Mouse (Mus musculus): Measurements from ENCODE around the gene Thtpa. TPM values are rescaled to one million over a fixed set of nuclear protein-coding genes. Genes with fewer than 3 reads are reported as not detected.

The Thtpa gene
- total and polyA plus RNA-seq, 3 experiments = 3.7 to 17.1 (median 16.3) TPM

DNA sequence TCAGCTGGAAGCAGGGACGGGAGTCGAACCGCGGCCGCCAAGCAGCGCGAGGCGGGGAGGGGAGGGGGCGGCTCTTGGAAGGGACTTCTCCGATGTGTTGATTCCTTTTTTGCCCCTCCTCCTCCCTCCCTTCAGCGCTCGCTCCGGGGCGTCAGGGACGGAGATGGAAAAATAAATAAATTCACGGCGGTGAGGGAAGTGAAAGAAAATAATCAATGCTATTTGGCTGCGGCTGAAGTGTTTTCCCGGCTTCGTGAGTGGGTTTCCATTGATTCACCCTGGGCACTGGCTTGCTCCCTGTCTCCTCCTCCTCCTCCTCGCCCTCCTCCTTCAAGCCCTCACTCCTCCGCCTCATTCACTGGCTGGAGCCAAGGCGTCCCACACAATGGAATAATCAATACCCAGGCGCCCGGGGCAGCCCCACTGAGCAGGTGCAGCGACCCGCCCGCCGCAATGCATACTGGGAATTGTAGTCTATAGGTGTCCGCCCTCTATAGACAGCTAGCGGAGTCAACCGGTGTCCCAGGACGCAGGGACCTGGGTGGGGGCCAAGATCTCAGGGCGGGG, 2.5 kb upstream of the Thtpa start, which contains the start of gene Zfhx2:
Zfhx2 (minus strand) TSS at position 314 of the 567 bp plus-strand sequence.
- TF ChIP-seq GATA1 (IDR thresholded peaks at IDR 0.05; ENCODE audit: borderline replicate concordance, low read length) (no peak), POLR2AphosphoS5 (IDR thresholded peaks at IDR 0.05; ENCODE audit: insufficient replicate concordance, low read depth, low read length) (no peak), TAL1 (conservative IDR thresholded peaks at IDR 0.05; ENCODE audit: low read depth, low read length) (no peak), CTCF (IDR thresholded peaks at IDR 0.05; ENCODE audit: low read depth, low read length) (no peak), GATA2 (IDR thresholded peaks at IDR 0.05; ENCODE audit: borderline replicate concordance, low read depth, low read length) (no peak)
- Histone ChIP-seq H3K4me1 (ENCODE audit: insufficient read depth, low read depth, low read length) (peaks cover 49% of the 10 kb centered on the region), H3K9me3 (replicated peaks) (no peaks in the 10 kb centered on the region), H3K36me3 (replicated peaks) (peaks cover 10% of the 10 kb centered on the region), H3K27me3 (ENCODE audit: insufficient read depth, low read length) (no peaks in the 10 kb centered on the region), H3K4me3 (ENCODE audit: low read depth, low read length) (peak within 1 kb of the TSS; percentile 76)
- DNase-seq (ENCODE audit: low spot score) (peak; percentile 89), ATAC-seq (ENCODE audit: extremely low read depth, insufficient number of reproducible peaks, low FRiP score, poor library complexity, severe bottlenecking) (peak; percentile 82)

DNA sequence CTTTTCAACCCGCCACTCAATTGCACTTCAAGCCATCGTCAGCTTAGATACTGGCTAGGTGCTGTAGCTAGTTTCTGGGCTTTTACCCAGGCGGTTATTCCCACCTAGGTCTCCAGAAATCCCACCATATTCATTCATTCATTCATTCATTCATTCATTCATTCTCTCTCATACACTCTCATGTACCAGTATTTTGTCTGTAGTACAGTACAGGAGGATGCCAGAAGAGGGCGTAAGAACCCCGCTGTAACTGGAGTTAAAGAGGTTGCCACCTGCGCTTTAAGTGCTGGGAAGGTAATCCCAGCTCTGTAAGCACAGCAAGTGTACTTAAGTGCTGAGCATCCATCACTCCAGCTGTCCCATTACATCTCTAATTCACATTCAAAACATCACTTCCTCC, 657 bp upstream of the Thtpa start:
- H3K4me3 ChIP-seq (ENCODE audit: low read depth, low read length) = peak overlapping the region; percentile 74; the same call in 1 of the 2 replicates
- no peak for TF ChIP-seq TAL1 (conservative IDR thresholded peaks at IDR 0.05; ENCODE audit: low read depth, low read length)
- no peak for TF ChIP-seq POLR2AphosphoS5 (IDR thresholded peaks at IDR 0.05; ENCODE audit: insufficient replicate concordance, low read depth, low read length)
- TF ChIP-seq GATA2 (IDR thresholded peaks at IDR 0.05; ENCODE audit: borderline replicate concordance, low read depth, low read length) = no peak
- TF ChIP-seq GATA1 (IDR thresholded peaks at IDR 0.05; ENCODE audit: borderline replicate concordance, low read length) = no peak
- TF ChIP-seq CTCF (IDR thresholded peaks at IDR 0.05; ENCODE audit: low read depth, low read length) = no peak
- H3K27me3 ChIP-seq (ENCODE audit: insufficient read depth, low read length) = no peaks in the 10 kb centered on the region
- peaks cover 28% of the 10 kb centered on the region for H3K36me3 ChIP-seq (replicated peaks)
- no peak for DNase-seq (ENCODE audit: low spot score)
- no peaks in the 10 kb centered on the region for H3K9me3 ChIP-seq (replicated peaks)
- no peak for ATAC-seq (ENCODE audit: extremely low read depth, insufficient number of reproducible peaks, low FRiP score, poor library complexity, severe bottlenecking)
- H3K4me1 ChIP-seq (ENCODE audit: insufficient read depth, low read depth, low read length) = peaks cover 61% of the 10 kb centered on the region

DNA sequence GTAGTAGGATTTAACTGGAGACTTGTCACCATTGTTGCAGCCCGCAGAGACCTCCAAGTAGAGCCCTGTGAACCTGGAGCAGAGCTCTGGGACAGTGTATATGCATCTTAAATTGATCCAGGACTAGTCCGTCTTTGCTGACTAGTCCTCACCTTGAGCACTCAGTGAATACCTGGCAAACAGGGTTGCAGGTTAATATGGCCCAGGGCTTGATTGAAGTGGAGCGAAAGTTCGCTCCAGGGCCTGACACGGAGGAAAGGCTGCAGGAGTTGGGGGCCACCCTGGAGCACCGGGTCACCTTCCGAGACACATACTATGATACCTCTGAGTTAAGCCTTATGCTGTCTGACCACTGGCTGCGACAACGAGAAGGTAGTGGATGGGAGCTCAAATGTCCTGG, 679 bp downstream of the Thtpa start:
- peak overlapping the region; percentile 74 for H3K4me3 ChIP-seq (ENCODE audit: low read depth, low read length)
- H3K9me3 ChIP-seq (replicated peaks) = no peaks in the 10 kb centered on the region
- no peak for TF ChIP-seq POLR2AphosphoS5 (IDR thresholded peaks at IDR 0.05; ENCODE audit: insufficient replicate concordance, low read depth, low read length)
- no peak for TF ChIP-seq CTCF (IDR thresholded peaks at IDR 0.05; ENCODE audit: low read depth, low read length)
- TF ChIP-seq GATA2 (IDR thresholded peaks at IDR 0.05; ENCODE audit: borderline replicate concordance, low read depth, low read length) = no peak
- no peak for TF ChIP-seq TAL1 (conservative IDR thresholded peaks at IDR 0.05; ENCODE audit: low read depth, low read length)
- no peak for TF ChIP-seq GATA1 (IDR thresholded peaks at IDR 0.05; ENCODE audit: borderline replicate concordance, low read length)
- ATAC-seq (ENCODE audit: extremely low read depth, insufficient number of reproducible peaks, low FRiP score, poor library complexity, severe bottlenecking) = no peak
- peaks cover 42% of the 10 kb centered on the region for H3K36me3 ChIP-seq (replicated peaks)
- no peak for DNase-seq (ENCODE audit: low spot score)
- H3K4me1 ChIP-seq (ENCODE audit: insufficient read depth, low read depth, low read length) = peaks cover 58% of the 10 kb centered on the region
- H3K27me3 ChIP-seq (ENCODE audit: insufficient read depth, low read length) = no peaks in the 10 kb centered on the region

DNA sequence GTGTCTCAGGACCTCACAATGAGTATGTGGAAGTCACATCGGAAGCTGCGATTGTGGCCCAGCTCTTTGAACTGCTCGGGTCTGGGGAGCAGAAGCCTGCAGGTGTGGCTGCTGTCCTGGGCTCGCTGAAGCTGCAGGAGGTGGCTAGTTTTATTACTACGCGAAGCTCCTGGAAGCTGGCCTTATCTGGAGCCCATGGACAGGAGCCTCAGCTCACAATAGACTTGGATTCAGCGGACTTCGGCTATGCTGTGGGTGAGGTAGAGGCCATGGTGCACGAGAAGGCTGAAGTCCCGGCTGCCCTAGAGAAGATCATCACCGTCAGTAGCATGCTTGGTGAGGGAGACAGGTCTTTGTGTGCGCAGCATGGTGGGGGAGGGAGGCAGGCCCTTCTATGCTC, 1.1 kb downstream of the Thtpa start:
- no peak for TF ChIP-seq POLR2AphosphoS5 (IDR thresholded peaks at IDR 0.05; ENCODE audit: insufficient replicate concordance, low read depth, low read length)
- no peak for TF ChIP-seq CTCF (IDR thresholded peaks at IDR 0.05; ENCODE audit: low read depth, low read length)
- no peak for TF ChIP-seq GATA1 (IDR thresholded peaks at IDR 0.05; ENCODE audit: borderline replicate concordance, low read length)
- no peak for TF ChIP-seq GATA2 (IDR thresholded peaks at IDR 0.05; ENCODE audit: borderline replicate concordance, low read depth, low read length)
- no peak for TF ChIP-seq TAL1 (conservative IDR thresholded peaks at IDR 0.05; ENCODE audit: low read depth, low read length)
- Histone ChIP-seq H3K4me1 (ENCODE audit: insufficient read depth, low read depth, low read length) (peaks cover 58% of the 10 kb centered on the region), H3K27me3 (ENCODE audit: insufficient read depth, low read length) (no peaks in the 10 kb centered on the region), H3K9me3 (replicated peaks) (no peaks in the 10 kb centered on the region), H3K4me3 (ENCODE audit: low read depth, low read length) (peak overlapping the region; percentile 74), H3K36me3 (replicated peaks) (peaks cover 46% of the 10 kb centered on the region)
- ATAC-seq (ENCODE audit: extremely low read depth, insufficient number of reproducible peaks, low FRiP score, poor library complexity, severe bottlenecking) (no peak), DNase-seq (ENCODE audit: low spot score) (no peak)

DNA sequence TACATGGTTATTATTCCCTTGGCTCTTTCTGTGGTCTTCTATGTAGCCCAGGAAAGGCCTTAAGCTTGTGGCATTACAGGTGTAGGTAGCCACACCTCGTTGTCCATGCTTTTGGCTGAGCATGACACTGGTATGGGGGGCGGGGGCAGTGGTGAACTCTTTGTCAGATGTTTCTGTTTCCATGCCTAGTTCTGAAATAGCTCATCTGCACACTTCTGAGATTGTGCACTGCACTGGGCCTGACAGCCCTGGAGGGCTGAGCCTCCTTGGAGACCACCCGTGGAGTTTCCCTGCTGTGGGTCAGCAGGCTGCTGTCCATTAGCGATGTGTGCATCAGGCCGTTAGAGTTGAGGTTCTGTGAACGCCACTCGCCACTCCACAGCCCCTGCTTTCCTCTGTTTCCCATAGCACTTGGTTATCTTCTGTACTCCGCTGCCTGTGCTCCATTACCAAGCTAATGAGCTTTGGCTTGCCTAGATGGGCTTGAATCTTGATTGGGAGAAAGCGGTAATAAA, 2.0 kb downstream of the Thtpa start:
- Histone ChIP-seq H3K4me3 (ENCODE audit: low read depth, low read length) (peak overlapping the region; percentile 54; the same call in 1 of the 2 replicates), H3K36me3 (replicated peaks) (peaks cover 55% of the 10 kb centered on the region), H3K9me3 (replicated peaks) (no peaks in the 10 kb centered on the region), H3K4me1 (ENCODE audit: insufficient read depth, low read depth, low read length) (peaks cover 52% of the 10 kb centered on the region), H3K27me3 (ENCODE audit: insufficient read depth, low read length) (no peaks in the 10 kb centered on the region)
- ATAC-seq (ENCODE audit: extremely low read depth, insufficient number of reproducible peaks, low FRiP score, poor library complexity, severe bottlenecking) (no peak), DNase-seq (ENCODE audit: low spot score) (no peak)
- TF ChIP-seq CTCF (IDR thresholded peaks at IDR 0.05; ENCODE audit: low read depth, low read length) (no peak), GATA1 (IDR thresholded peaks at IDR 0.05; ENCODE audit: borderline replicate concordance, low read length) (no peak), TAL1 (conservative IDR thresholded peaks at IDR 0.05; ENCODE audit: low read depth, low read length) (no peak), GATA2 (IDR thresholded peaks at IDR 0.05; ENCODE audit: borderline replicate concordance, low read depth, low read length) (no peak), POLR2AphosphoS5 (IDR thresholded peaks at IDR 0.05; ENCODE audit: insufficient replicate concordance, low read depth, low read length) (no peak)

DNA sequence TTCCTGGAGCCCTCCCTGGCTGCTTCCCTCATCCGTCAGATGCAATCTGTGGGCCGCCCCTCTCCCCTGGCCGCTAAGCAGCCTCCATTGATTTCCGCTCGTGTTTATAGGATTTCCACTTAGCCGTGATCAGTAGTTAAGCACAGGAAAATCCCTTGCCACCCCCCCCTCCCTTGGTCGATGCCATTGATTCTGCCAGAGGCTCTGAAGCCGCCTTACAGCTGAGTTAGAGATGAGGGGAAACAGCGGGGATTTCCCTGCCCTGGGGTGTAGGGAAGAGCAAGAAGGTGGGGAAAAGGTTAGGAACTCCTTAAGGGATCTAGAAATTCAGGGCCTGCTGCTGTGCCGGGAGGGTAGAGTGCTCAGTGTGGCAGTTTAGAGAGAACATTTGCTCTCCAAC, 3.1 kb downstream of the Thtpa start:
- Histone ChIP-seq H3K9me3 (replicated peaks) (no peaks in the 10 kb centered on the region), H3K4me1 (ENCODE audit: insufficient read depth, low read depth, low read length) (peaks cover 52% of the 10 kb centered on the region), H3K27me3 (ENCODE audit: insufficient read depth, low read length) (no peaks in the 10 kb centered on the region), H3K4me3 (ENCODE audit: low read depth, low read length) (no peak overlapping the region), H3K36me3 (replicated peaks) (peaks cover 66% of the 10 kb centered on the region)
- ATAC-seq (ENCODE audit: extremely low read depth, insufficient number of reproducible peaks, low FRiP score, poor library complexity, severe bottlenecking) (no peak), DNase-seq (ENCODE audit: low spot score) (no peak)
- TF ChIP-seq TAL1 (conservative IDR thresholded peaks at IDR 0.05; ENCODE audit: low read depth, low read length) = no peak
- no peak for TF ChIP-seq POLR2AphosphoS5 (IDR thresholded peaks at IDR 0.05; ENCODE audit: insufficient replicate concordance, low read depth, low read length)
- TF ChIP-seq GATA1 (IDR thresholded peaks at IDR 0.05; ENCODE audit: borderline replicate concordance, low read length) = no peak
- TF ChIP-seq CTCF (IDR thresholded peaks at IDR 0.05; ENCODE audit: low read depth, low read length) = no peak
- TF ChIP-seq GATA2 (IDR thresholded peaks at IDR 0.05; ENCODE audit: borderline replicate concordance, low read depth, low read length) = no peak
